Comparison of ENCODE assay signal across 8 mouse cellular contexts in genomic region chr11:72489397-72489796, GRCm38 (mm10). TPM values are rescaled to one million over a fixed set of nuclear protein-coding genes. Genes with fewer than 3 reads are reported as not detected.
A peak's percentile ranks its signal among the peaks of the same experiment; 100 is the strongest.
DNase-seq lines count a peak whose midpoint lies in the region; ATAC-seq and TF ChIP-seq lines count a peak whose summit lies in the region.

No protein-coding gene starts in this region.

- H3K9ac ChIP-seq in forebrain, embryonic 13.5 days = peak overlapping the region; percentile 79
- peak overlapping the region; percentile 48 for H3K9ac ChIP-seq in liver, postnatal 0 days (replicated peaks)

- DNase-seq in kidney, adult 2 months = no peak
- DNase-seq in kidney, adult 11 months = no peak
- DNase-seq in G1E (ENCODE audit: low spot score) = no peak
- no peak for DNase-seq in liver, postnatal 0 days
- no peak for DNase-seq in frontal cortex, postnatal 14 days (ENCODE audit: low spot score in 2 of 2)
- no peak for DNase-seq in layer of hippocampus, adult 9-10 months (ENCODE audit: low spot score)

- 1% methylated on average over 33 of the region's 42 CpGs for whole genome bisulfite sequencing in kidney, adult 2 months
- WGBS in forebrain, embryonic 13.5 days = under 1% methylated on average over 32 of the region's 42 CpGs
- WGBS in liver, postnatal 0 days (ENCODE audit: insufficient replicate concordance) = 5% methylated on average over 26 of the region's 42 CpGs

- TF ChIP-seq CTCF in kidney, adult 2 months (conservative IDR thresholded peaks at IDR 0.05; ENCODE audit: insufficient read depth, insufficient read length, low read depth, low read length) = no peak
- TF ChIP-seq CTCF in G1E (IDR thresholded peaks at IDR 0.05; ENCODE audit: low read depth, low read length) = no peak
- no peak for TF ChIP-seq CTCF in liver, postnatal 0 days (IDR thresholded peaks at IDR 0.05; ENCODE audit: low read depth)

- no peaks in the 10 kb centered on the region for H3K27me3 ChIP-seq in kidney, adult 2 months (replicated peaks; ENCODE audit: control insufficient read depth, insufficient read depth, low read length)
- peaks cover 2% of the 10 kb centered on the region for H3K27me3 ChIP-seq in G1E (ENCODE audit: insufficient read depth, low read length)
- peaks cover 37% of the 10 kb centered on the region for H3K27me3 ChIP-seq in forebrain, embryonic 13.5 days
- peaks cover 23% of the 10 kb centered on the region for H3K27me3 ChIP-seq in liver, postnatal 0 days (ENCODE audit: insufficient read depth, low read length)

- H3K36me3 ChIP-seq in kidney, adult 2 months (ENCODE audit: control insufficient read depth, insufficient read depth, low read length) = no peaks in the 10 kb centered on the region
- peaks cover 30% of the 10 kb centered on the region for H3K36me3 ChIP-seq in G1E (replicated peaks)
- H3K36me3 ChIP-seq in forebrain, embryonic 13.5 days (ENCODE audit: poor library complexity, severe bottlenecking) = no peaks in the 10 kb centered on the region
- H3K36me3 ChIP-seq in liver, postnatal 0 days (replicated peaks; ENCODE audit: insufficient read depth, low read length) = no peaks in the 10 kb centered on the region

- H3K27ac ChIP-seq in kidney, adult 2 months (ENCODE audit: insufficient read depth, low read depth, low read length) = no peak overlapping the region
- peak overlapping the region; percentile 86 for H3K27ac ChIP-seq in forebrain, embryonic 13.5 days
- H3K27ac ChIP-seq in liver, postnatal 0 days (ENCODE audit: low read depth) = no peak overlapping the region

- peak overlapping the region; percentile 67 for H3K4me3 ChIP-seq in kidney, adult 2 months (ENCODE audit: insufficient read depth, low read depth, low read length)
- peak overlapping the region; percentile 94 for H3K4me3 ChIP-seq in G1E (ENCODE audit: low read depth, low read length)
- peak overlapping the region; percentile 64 for H3K4me3 ChIP-seq in forebrain, embryonic 13.5 days
- peak overlapping the region; percentile 49 for H3K4me3 ChIP-seq in liver, postnatal 0 days (ENCODE audit: low read depth, low read length)

- peak overlapping the region; percentile 89 for H3K4me2 ChIP-seq in forebrain, embryonic 13.5 days
- H3K4me2 ChIP-seq in liver, postnatal 0 days (ENCODE audit: low read depth, low read length) = peak overlapping the region; percentile 93

- no peaks in the 10 kb centered on the region for H3K9me3 ChIP-seq in G1E (replicated peaks)
- no peaks in the 10 kb centered on the region for H3K9me3 ChIP-seq in forebrain, embryonic 13.5 days (replicated peaks)
- H3K9me3 ChIP-seq in liver, postnatal 0 days (ENCODE audit: low read length) = no peaks in the 10 kb centered on the region

- TF ChIP-seq POLR2A in kidney, adult 2 months (IDR thresholded peaks at IDR 0.05; ENCODE audit: low read depth, low read length) = no peak

- no peaks in the 10 kb centered on the region; the same call in 1 of the 2 replicates for H3K4me1 ChIP-seq in kidney, adult 2 months (ENCODE audit: control insufficient read depth, insufficient read depth, low read length)
- H3K4me1 ChIP-seq in G1E (ENCODE audit: insufficient read depth, low read depth, low read length) = peaks cover 68% of the 10 kb centered on the region
- H3K4me1 ChIP-seq in forebrain, embryonic 13.5 days = peaks cover 37% of the 10 kb centered on the region
- peaks cover 30% of the 10 kb centered on the region for H3K4me1 ChIP-seq in liver, postnatal 0 days (ENCODE audit: insufficient read depth)

- ATAC-seq in G1E (ENCODE audit: extremely low read depth, insufficient number of reproducible peaks, low FRiP score, poor library complexity, severe bottlenecking) = no peak
- ATAC-seq in forebrain, embryonic 13.5 days = peak; percentile 7; the same call in 1 of the 2 replicates
- ATAC-seq in liver, postnatal 0 days = peak; percentile 18; the same call in 1 of the 2 replicates
- no peak for ATAC-seq in megakaryocyte progenitor cell, adult 5-6 weeks (replicated peaks; ENCODE audit: poor library complexity)

- no peak for TF ChIP-seq EP300 in liver, postnatal 0 days (IDR thresholded peaks at IDR 0.05; ENCODE audit: low read depth)

RNA-seq across cellular contexts. Expression of gene Spns2, which starts 0.3 kb away (rescaled TPM):
- 102 TPM in 2 replicates for polyA plus RNA-seq in kidney, adult 2 months (2012; rRNA removed)
- total RNA-seq in G1E (2014; fragmentation: Nextera tagmentation) (129 and 145 TPM in 2 replicates), G1E (2017) (29.3 and 40.8 TPM in 2 replicates)
- 69.2 and 113 TPM in 2 replicates for polyA plus RNA-seq in G1E (2012)
- 3.5 and 3.6 TPM in 2 replicates for polyA plus RNA-seq in forebrain, embryonic 13.5 days (2015; fragmentation: Nextera tagmentation; extraction: Ambion mirVana)
- polyA plus RNA-seq in liver, postnatal 0 days (2015; fragmentation: Nextera tagmentation; extraction: Ambion mirVana) = 4.1 and 4.9 TPM in 2 replicates
- 18.0 and 25.8 TPM in 2 replicates for total RNA-seq in megakaryocyte progenitor cell, adult 5-6 weeks (2015)
- 8.8 and 13.0 TPM in 2 replicates for total RNA-seq in megakaryocyte progenitor cell, adult 5-6 weeks (2017)

RNA-seq across cellular contexts. Expression of gene Mybbp1a, which starts 48.2 kb away (rescaled TPM):
- 27.0 and 28.6 TPM in 2 replicates for polyA plus RNA-seq in kidney, adult 2 months (2012; rRNA removed)
- total RNA-seq in G1E (2014; fragmentation: Nextera tagmentation) = 496 and 593 TPM in 2 replicates
- total RNA-seq in G1E (2017) = 96.8 and 125 TPM in 2 replicates
- 195 and 253 TPM in 2 replicates for polyA plus RNA-seq in G1E (2012)
- 111 and 122 TPM in 2 replicates for polyA plus RNA-seq in forebrain, embryonic 13.5 days (2015; fragmentation: Nextera tagmentation; extraction: Ambion mirVana)
- polyA plus RNA-seq in liver, postnatal 0 days (2015; fragmentation: Nextera tagmentation; extraction: Ambion mirVana) = 40.2 and 44.5 TPM in 2 replicates
- total RNA-seq in megakaryocyte progenitor cell, adult 5-6 weeks (2015) = 255 and 264 TPM in 2 replicates
- 148 and 164 TPM in 2 replicates for total RNA-seq in megakaryocyte progenitor cell, adult 5-6 weeks (2017)

RNA-seq across cellular contexts. Expression of gene Ggt6, which starts 54.1 kb away (rescaled TPM):
- 24.3 and 29.3 TPM in 2 replicates for polyA plus RNA-seq in kidney, adult 2 months (2012; rRNA removed)
- total RNA-seq in G1E (2014; fragmentation: Nextera tagmentation) = not detected in 2 replicates
- 0.05 TPM in 1 of 2 replicates, not detected in the other for total RNA-seq in G1E (2017)
- polyA plus RNA-seq in G1E (2012) = not detected in 2 replicates
- not detected in 2 replicates for polyA plus RNA-seq in forebrain, embryonic 13.5 days (2015; fragmentation: Nextera tagmentation; extraction: Ambion mirVana)
- polyA plus RNA-seq in liver, postnatal 0 days (2015; fragmentation: Nextera tagmentation; extraction: Ambion mirVana) = 0.79 and 1.2 TPM in 2 replicates
- total RNA-seq in megakaryocyte progenitor cell, adult 5-6 weeks (2015) = not detected in 2 replicates
- not detected in 2 replicates for total RNA-seq in megakaryocyte progenitor cell, adult 5-6 weeks (2017)

Comparison
In these comparisons a context has a peak if more than half of its experiments do, and no peak if none do; other contexts are left out.
1. ATAC-seq: peak in forebrain, embryonic 13.5 days (single experiment) and liver, postnatal 0 days (single experiment); none in G1E (single experiment) and megakaryocyte progenitor cell, adult 5-6 weeks (single experiment).
2. RNA of gene Spns2, which starts 0.3 kb away (polyA plus RNA-seq): 69.2 to 113 TPM in G1E and 102 TPM in kidney, adult 2 months; 4.1 to 4.9 TPM in liver, postnatal 0 days and 3.5 to 3.6 TPM in forebrain, embryonic 13.5 days; every median in the first group is over 10 times any median in the second.
3. RNA of gene Ggt6, which starts 54.1 kb away (polyA plus RNA-seq): 24.3 to 29.3 TPM in kidney, adult 2 months; 0.79 to 1.2 TPM in liver, postnatal 0 days, not detected in G1E and not detected in forebrain, embryonic 13.5 days; every median in the first group is over 10 times any median in the second.
4. Peak in every context shown above with its lines, with median percentiles within 50 percentile points of each other: H3K4me3 ChIP-seq.